ENCODE assay signal across 9 mouse cellular contexts in genomic region chr9:23223549-23224077, GRCm38 (mm10). TPM values are rescaled to one million over a fixed set of nuclear protein-coding genes. Genes with fewer than 3 reads are reported as not detected.
DNase-seq lines count a peak whose midpoint lies in the region; ATAC-seq and TF ChIP-seq lines count a peak whose summit lies in the region.
"Had no signal": no experiment of that assay in that cellular context is flagged by ENCODE, and none has a peak within 500 bp of the region (broad histone marks: within the 10 kb centered on the region; RNA-seq: fewer than 3 reads in every experiment).

No protein-coding gene starts in this region.

- no peaks in the 10 kb centered on the region for H3K36me3 ChIP-seq in liver, adult 2 months (ENCODE audit: control insufficient read depth, insufficient read depth, low read length)
- no peaks in the 10 kb centered on the region for H3K36me3 ChIP-seq in embryonic facial prominence, embryonic 12.5 days
- no peaks in the 10 kb centered on the region for H3K36me3 ChIP-seq in hindbrain, embryonic 11.5 days (ENCODE audit: control insufficient read depth, insufficient read depth, low read length)
- H3K36me3 ChIP-seq in midbrain, embryonic 12.5 days = no peaks in the 10 kb centered on the region

- TF ChIP-seq POLR2A in liver, adult 2 months (IDR thresholded peaks at IDR 0.05; ENCODE audit: extremely low read depth, insufficient read depth, low read length) = no peak

- no peaks in the 10 kb centered on the region for H3K9me3 ChIP-seq in embryonic facial prominence, embryonic 12.5 days
- no peaks in the 10 kb centered on the region for H3K9me3 ChIP-seq in hindbrain, embryonic 11.5 days (ENCODE audit: control insufficient read depth, low read length)
- H3K9me3 ChIP-seq in midbrain, embryonic 12.5 days = no peaks in the 10 kb centered on the region

- no peak for DNase-seq in liver, adult 2 months (ENCODE audit: extremely low read depth, low read depth, low spot score)
- no peak for DNase-seq in liver
- DNase-seq in hindbrain, embryonic 11.5 days (ENCODE audit: low spot score) = no peak
- DNase-seq in layer of hippocampus, adult 11-12 months (ENCODE audit: low spot score) = no peak
- no peak for DNase-seq in kidney, postnatal 10 days
- DNase-seq in kidney, adult 18-20 months = no peak

- H3K79me2 ChIP-seq in liver, adult 2 months (ENCODE audit: control insufficient read depth, insufficient read depth, low read length) = no peaks in the 10 kb centered on the region

- H3K4me2 ChIP-seq in embryonic facial prominence, embryonic 12.5 days (replicated peaks) = peak overlapping the region; percentile 87
- H3K4me2 ChIP-seq in hindbrain, embryonic 11.5 days (replicated peaks; ENCODE audit: low read depth, low read length) = peak overlapping the region; percentile 64
- peak overlapping the region; percentile 97 for H3K4me2 ChIP-seq in midbrain, embryonic 12.5 days (replicated peaks)

- WGBS in liver, adult 2 months = 6% methylated on average over 29 of the region's 29 CpGs
- WGBS in embryonic facial prominence, embryonic 12.5 days = under 1% methylated on average over 29 of the region's 29 CpGs
- WGBS in hindbrain, embryonic 11.5 days = 1% methylated on average over 28 of the region's 29 CpGs
- 1% methylated on average over 29 of the region's 29 CpGs for WGBS in midbrain, embryonic 12.5 days

- TF ChIP-seq CTCF in liver, adult 2 months (IDR thresholded peaks at IDR 0.05; ENCODE audit: low read depth, low read length) = no peak

- H3K4me3 ChIP-seq in liver, adult 2 months (ENCODE audit: insufficient read depth, low read depth, low read length) = peak overlapping the region; percentile 57; the same call in 1 of the 2 replicates
- H3K4me3 ChIP-seq in embryonic facial prominence, embryonic 12.5 days = peak overlapping the region; percentile 53
- H3K4me3 ChIP-seq in hindbrain, embryonic 11.5 days (ENCODE audit: low read depth, low read length) = peak overlapping the region; percentile 57
- peak overlapping the region; percentile 65 for H3K4me3 ChIP-seq in midbrain, embryonic 12.5 days

- peak overlapping the region; percentile 67 for H3K9ac ChIP-seq in liver, adult 2 months (ENCODE audit: low read depth, low read length)
- H3K9ac ChIP-seq in embryonic facial prominence, embryonic 12.5 days = peak overlapping the region; percentile 71
- peak overlapping the region; percentile 74 for H3K9ac ChIP-seq in hindbrain, embryonic 11.5 days (ENCODE audit: low read depth, low read length)
- peak overlapping the region; percentile 73 for H3K9ac ChIP-seq in midbrain, embryonic 12.5 days (replicated peaks)

- no peak for ATAC-seq in embryonic facial prominence, embryonic 12.5 days (ENCODE audit: insufficient number of reproducible peaks, insufficient read depth, low FRiP score, low TSS enrichment)
- no peak; the same call in 1 of the 2 replicates for ATAC-seq in hindbrain, embryonic 11.5 days (ENCODE audit: low FRiP score)
- ATAC-seq in midbrain, embryonic 12.5 days (ENCODE audit: low FRiP score, low read depth) = no peak; the same call in 1 of the 2 replicates

- H3K4me1 ChIP-seq in liver, adult 2 months (ENCODE audit: control insufficient read depth, insufficient read depth, low read length) = peaks cover 1% of the 10 kb centered on the region; the same call in 1 of the 2 replicates
- H3K4me1 ChIP-seq in embryonic facial prominence, embryonic 12.5 days = 0 out of 2 replicates have a peak, but pooled peaks cover 9% of the 10 kb centered on the region
- H3K4me1 ChIP-seq in hindbrain, embryonic 11.5 days (replicated peaks; ENCODE audit: control insufficient read depth, insufficient read depth, low read length) = 0 out of 2 replicates have a peak, but pooled peaks cover 3% of the 10 kb centered on the region
- peaks cover 13% of the 10 kb centered on the region; the same call in 1 of the 2 replicates for H3K4me1 ChIP-seq in midbrain, embryonic 12.5 days

- H3K27ac ChIP-seq in liver, adult 2 months (replicated peaks; ENCODE audit: insufficient read depth, low read depth, low read length) = no peak overlapping the region
- peak overlapping the region; percentile 85 for H3K27ac ChIP-seq in embryonic facial prominence, embryonic 12.5 days
- no peak overlapping the region for H3K27ac ChIP-seq in hindbrain, embryonic 11.5 days (ENCODE audit: low read depth, low read length)
- peak overlapping the region; percentile 75 for H3K27ac ChIP-seq in midbrain, embryonic 12.5 days (replicated peaks)

- no peaks in the 10 kb centered on the region; the same call in 1 of the 2 replicates for H3K27me3 ChIP-seq in liver, adult 2 months (ENCODE audit: control insufficient read depth, insufficient read depth, low read length)
- H3K27me3 ChIP-seq in embryonic facial prominence, embryonic 12.5 days = peaks cover 28% of the 10 kb centered on the region
- peaks cover 22% of the 10 kb centered on the region for H3K27me3 ChIP-seq in hindbrain, embryonic 11.5 days (ENCODE audit: control insufficient read depth, insufficient read depth, low read length)
- H3K27me3 ChIP-seq in midbrain, embryonic 12.5 days = peaks cover 57% of the 10 kb centered on the region

RNA-seq across cellular contexts. Expression of gene Bmper, which starts 0.7 kb away (rescaled TPM):
- total RNA-seq in liver, adult 2 months (2014; rRNA removed) = 1.2 and 2.1 TPM in 2 replicates
- polyA plus RNA-seq in liver, adult 2 months (2012; rRNA removed) = 0.23 and 0.57 TPM in 2 replicates
- 23.8 and 25.0 TPM in 2 replicates for polyA plus RNA-seq in embryonic facial prominence, embryonic 12.5 days (2016; fragmentation: Nextera tagmentation; extraction: Ambion mirVana)
- polyA plus RNA-seq in hindbrain, embryonic 11.5 days (2014; fragmentation: Nextera tagmentation; extraction: Ambion mirVana) = 3.4 and 5.6 TPM in 2 replicates
- polyA plus RNA-seq in midbrain, embryonic 12.5 days (2016; fragmentation: Nextera tagmentation; extraction: Ambion mirVana) = 2.9 and 5.3 TPM in 2 replicates
- total RNA-seq: common myeloid progenitor, adult 5-6 weeks had no signal

Comparison
In these comparisons a context has a peak if more than half of its experiments do, and no peak if none do; other contexts are left out.
1. H3K27ac ChIP-seq: peak in embryonic facial prominence, embryonic 12.5 days (single experiment) and midbrain, embryonic 12.5 days (single experiment); none in liver, adult 2 months (single experiment) and hindbrain, embryonic 11.5 days (single experiment).
2. Peak in every context shown above with its lines, with median percentiles within 50 percentile points of each other: H3K4me3 ChIP-seq, H3K9ac ChIP-seq and H3K4me2 ChIP-seq.